14 mouse cellular contexts compared by ENCODE assay signal in the genomic region with DNA sequence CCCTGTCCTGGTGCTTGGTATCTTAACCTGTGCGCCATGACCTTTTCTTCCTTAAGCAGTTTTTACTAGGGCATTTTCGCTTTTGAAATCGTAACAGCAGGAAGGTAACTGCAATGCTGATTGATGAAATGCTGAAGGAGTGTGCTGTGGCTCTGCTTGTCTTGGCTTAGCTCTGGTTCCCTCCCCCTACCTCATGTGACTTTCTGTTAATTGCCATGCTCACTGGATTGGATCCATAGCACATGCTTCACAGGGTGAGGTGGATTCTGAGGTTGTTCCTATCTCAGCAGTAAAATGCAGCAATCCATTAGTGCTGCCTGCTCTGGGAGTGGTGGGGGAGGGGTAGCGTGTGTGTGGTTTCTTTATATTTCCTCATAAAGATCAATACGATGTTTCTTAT.
DNase-seq lines count a peak whose midpoint lies in the region; ATAC-seq and TF ChIP-seq lines count a peak whose summit lies in the region.
"Had no signal": no experiment of that assay in that cellular context is flagged by ENCODE, and none has a peak within 500 bp of the region (broad histone marks: within the 10 kb centered on the region; RNA-seq: fewer than 3 reads in every experiment).

No protein-coding gene starts in this region.

- H3K4me1 ChIP-seq in forebrain, postnatal 0 days (ENCODE audit: insufficient read depth), result no peaks in the 10 kb centered on the region
- no peaks in the 10 kb centered on the region; the same call in 1 of the 2 replicates for H3K4me1 ChIP-seq in forebrain, embryonic 12.5 days
- H3K4me1 ChIP-seq in CH12.LX (ENCODE audit: control insufficient read depth in 1 of 2, insufficient read depth in 2 of 2), result no peaks in the 10 kb centered on the region
- no peaks in the 10 kb centered on the region for H3K4me1 ChIP-seq in hindbrain, postnatal 0 days (ENCODE audit: insufficient read depth, low read length)
- H3K4me1 ChIP-seq in kidney, postnatal 0 days (replicated peaks; ENCODE audit: insufficient read depth, low read length), result no peaks in the 10 kb centered on the region; the same call in 1 of the 2 replicates
- H3K4me1 ChIP-seq: embryonic facial prominence, embryonic 13.5 days; liver, embryonic 13.5 days had no signal

- no peaks in the 10 kb centered on the region for H3K36me3 ChIP-seq in forebrain, postnatal 0 days (ENCODE audit: insufficient read depth)
- H3K36me3 ChIP-seq in forebrain, embryonic 12.5 days (replicated peaks), result no peaks in the 10 kb centered on the region
- H3K36me3 ChIP-seq in CH12.LX (replicated peaks in 1 of 2; ENCODE audit: control insufficient read depth in 1 of 2, insufficient read depth in 1 of 2, low read length in 1 of 2), result no peaks in the 10 kb centered on the region
- no peaks in the 10 kb centered on the region for H3K36me3 ChIP-seq in hindbrain, postnatal 0 days (ENCODE audit: insufficient read depth, low read length)
- no peaks in the 10 kb centered on the region for H3K36me3 ChIP-seq in kidney, postnatal 0 days (ENCODE audit: insufficient read depth, low read length)
- H3K36me3 ChIP-seq: embryonic facial prominence, embryonic 13.5 days; forebrain, embryonic 10.5 days; liver, embryonic 13.5 days had no signal

- no peak overlapping the region for H3K9ac ChIP-seq in forebrain, postnatal 0 days
- H3K9ac ChIP-seq in forebrain, embryonic 12.5 days, result no peak overlapping the region
- no peak overlapping the region for H3K9ac ChIP-seq in CH12.LX (ENCODE audit: insufficient read depth, low read depth)
- H3K9ac ChIP-seq in hindbrain, postnatal 0 days (replicated peaks; ENCODE audit: low read length), result no peak overlapping the region
- no peak overlapping the region for H3K9ac ChIP-seq in kidney, postnatal 0 days (ENCODE audit: low read depth, low read length)
- H3K9ac ChIP-seq: embryonic facial prominence, embryonic 13.5 days; liver, embryonic 13.5 days had no signal

- in situ Hi-C loops in CH12.LX (cut with MboI; ENCODE audit: low pct_ligation_motif_present, low pct_unique_long_range_greater_than_20kb, low sequenced_read_pairs), result no loop called here

- H3K79me2 ChIP-seq in CH12.LX (replicated peaks; ENCODE audit: control insufficient read depth, extremely low read depth, insufficient read depth, poor library complexity, severe bottlenecking), result no peaks in the 10 kb centered on the region

- no peak for TF ChIP-seq EP300 in CH12.LX (IDR thresholded peaks at IDR 0.05; ENCODE audit: low read length)

- no peak overlapping the region for H3K4me2 ChIP-seq in forebrain, postnatal 0 days (ENCODE audit: low read depth)
- no peak overlapping the region for H3K4me2 ChIP-seq in forebrain, embryonic 12.5 days
- no peak overlapping the region for H3K4me2 ChIP-seq in CH12.LX (ENCODE audit: insufficient read depth, low read depth, poor library complexity, severe bottlenecking)
- H3K4me2 ChIP-seq in hindbrain, postnatal 0 days (ENCODE audit: low read depth, low read length), result no peak overlapping the region
- no peak overlapping the region for H3K4me2 ChIP-seq in kidney, postnatal 0 days (ENCODE audit: low read length)
- H3K4me2 ChIP-seq: embryonic facial prominence, embryonic 13.5 days; liver, embryonic 13.5 days had no signal

- peak; percentile 55; the same call in 1 of the 2 replicates for ATAC-seq in forebrain, postnatal 0 days
- ATAC-seq in forebrain, embryonic 12.5 days (ENCODE audit: low FRiP score), result no peak
- ATAC-seq in hindbrain, postnatal 0 days, result 0 out of 2 replicates have a peak, but pooled peaks have one; percentile 51
- no peak; the same call in 1 of the 2 replicates for ATAC-seq in kidney, postnatal 0 days (replicated peaks; ENCODE audit: low FRiP score, low read depth)

- H3K27ac ChIP-seq in forebrain, postnatal 0 days (ENCODE audit: low read depth, low read length), result no peak overlapping the region
- H3K27ac ChIP-seq in forebrain, embryonic 12.5 days, result no peak overlapping the region
- no peak overlapping the region for H3K27ac ChIP-seq in CH12.LX (ENCODE audit: insufficient read depth, low read depth)
- no peak overlapping the region for H3K27ac ChIP-seq in hindbrain, postnatal 0 days
- 0 out of 2 replicates have a peak overlapping the region, but pooled peaks have one; percentile 2 for H3K27ac ChIP-seq in kidney, postnatal 0 days
- H3K27ac ChIP-seq: embryonic facial prominence, embryonic 13.5 days; forebrain, embryonic 10.5 days; gastrocnemius, adult 2 months; liver, embryonic 13.5 days had no signal

- dilution Hi-C loops in CH12.LX (cut with MboI; ENCODE audit: extremely low pct_ligation_motif_present, extremely low pct_unique_long_range_greater_than_20kb, low sequenced_read_pairs), result no loop called here

- no peaks in the 10 kb centered on the region for H3K9me3 ChIP-seq in forebrain, postnatal 0 days (ENCODE audit: low read length)
- no peaks in the 10 kb centered on the region for H3K9me3 ChIP-seq in forebrain, embryonic 12.5 days
- peaks cover 2% of the 10 kb centered on the region for H3K9me3 ChIP-seq in CH12.LX (replicated peaks; ENCODE audit: low read length)
- H3K9me3 ChIP-seq in hindbrain, postnatal 0 days (ENCODE audit: low read length), result no peaks in the 10 kb centered on the region
- no peaks in the 10 kb centered on the region for H3K9me3 ChIP-seq in kidney, postnatal 0 days (replicated peaks; ENCODE audit: low read length)
- H3K9me3 ChIP-seq: liver, embryonic 13.5 days had no signal

- TF ChIP-seq POLR2A in CH12.LX (IDR thresholded peaks at IDR 0.05; ENCODE audit: low read depth, low read length), result no peak

- WGBS in forebrain, postnatal 0 days, result 83% methylated on average over 5 of the region's 5 CpGs
- WGBS in forebrain, embryonic 12.5 days, result 88% methylated on average over 5 of the region's 5 CpGs
- WGBS in hindbrain, postnatal 0 days, result 66% methylated on average over 5 of the region's 5 CpGs
- WGBS in kidney, postnatal 0 days, result 53% methylated on average over 5 of the region's 5 CpGs

- intact Hi-C loops in gastrocnemius, postnatal 36 days (cut with DNase I), result no loop called here

- no peaks in the 10 kb centered on the region for H3K27me3 ChIP-seq in forebrain, postnatal 0 days (ENCODE audit: insufficient read depth, low read length)
- no peaks in the 10 kb centered on the region for H3K27me3 ChIP-seq in forebrain, embryonic 12.5 days
- peaks cover 21% of the 10 kb centered on the region for H3K27me3 ChIP-seq in CH12.LX (replicated peaks)
- no peaks in the 10 kb centered on the region for H3K27me3 ChIP-seq in hindbrain, postnatal 0 days (ENCODE audit: insufficient read depth, low read length)
- no peaks in the 10 kb centered on the region for H3K27me3 ChIP-seq in kidney, postnatal 0 days (ENCODE audit: insufficient read depth, low read length)
- H3K27me3 ChIP-seq: embryonic facial prominence, embryonic 13.5 days; liver, embryonic 13.5 days had no signal

- TF ChIP-seq RAD21 in CH12.LX (IDR thresholded peaks at IDR 0.05; ENCODE audit: low read depth, low read length), result no peak

- no peak for DNase-seq in forebrain, postnatal 0 days
- DNase-seq in CH12.LX (ENCODE audit: extremely low read depth), result no peak
- peak; percentile 51 for DNase-seq in hindbrain, postnatal 0 days (ENCODE audit: low spot score)
- DNase-seq in kidney, postnatal 0 days (ENCODE audit: low spot score), result peak; percentile 49
- no peak for DNase-seq in adrenal gland, postnatal 10 days
- no peak for DNase-seq in gastrocnemius, postnatal 36 days
- DNase-seq in layer of hippocampus, adult 18-20 months (ENCODE audit: low spot score in 2 of 2), result no peak
- DNase-seq: cerebellum, postnatal 25 days; gastrocnemius, adult 2 months; left cerebral cortex, postnatal 4 days; liver, embryonic 13.5 days had no signal

- no peak for TF ChIP-seq CTCF in forebrain, postnatal 0 days (IDR thresholded peaks at IDR 0.05; ENCODE audit: low read depth)
- TF ChIP-seq CTCF in CH12.LX (conservative IDR thresholded peaks at IDR 0.05 in 1 of 2, IDR thresholded peaks at IDR 0.05 in 1 of 2; ENCODE audit: low read depth in 2 of 2, low read length in 2 of 2), result no peak
- TF ChIP-seq CTCF in hindbrain, postnatal 0 days (IDR thresholded peaks at IDR 0.05; ENCODE audit: low read depth), result no peak
- no peak for TF ChIP-seq CTCF in kidney, postnatal 0 days (IDR thresholded peaks at IDR 0.05; ENCODE audit: low read depth)

- no peak overlapping the region for H3K4me3 ChIP-seq in forebrain, postnatal 0 days (ENCODE audit: low read depth, low read length)
- H3K4me3 ChIP-seq in forebrain, embryonic 12.5 days (replicated peaks), result no peak overlapping the region
- H3K4me3 ChIP-seq in CH12.LX (replicated peaks in 1 of 3; ENCODE audit: low read depth in 2 of 3, low read length in 2 of 3, poor library complexity in 1 of 3), result no peak overlapping the region
- H3K4me3 ChIP-seq in hindbrain, postnatal 0 days (ENCODE audit: low read length), result no peak overlapping the region
- no peak overlapping the region for H3K4me3 ChIP-seq in kidney, postnatal 0 days (replicated peaks; ENCODE audit: low read depth, low read length)
- H3K4me3 ChIP-seq: embryonic facial prominence, embryonic 13.5 days; forebrain, embryonic 10.5 days; gastrocnemius, adult 2 months; liver, embryonic 13.5 days had no signal

TF ChIP-seq in CH12.LX, 34 proteins besides CTCF, POLR2A, EP300 and RAD21:
- no peak for TF ChIP-seq PAX5 (IDR thresholded peaks at IDR 0.05; ENCODE audit: low read length)
- TF ChIP-seq MEF2A (IDR thresholded peaks at IDR 0.05; ENCODE audit: borderline replicate concordance, low read depth, low read length), result no peak
- TF ChIP-seq TCF12 (IDR thresholded peaks at IDR 0.05; ENCODE audit: low read depth, low read length), result no peak
- TF ChIP-seq CHD2 (IDR thresholded peaks at IDR 0.05; ENCODE audit: low read length), result 0 out of 2 replicates have a peak, but pooled peaks have one; percentile 23
- TF ChIP-seq MAX (IDR thresholded peaks at IDR 0.05; ENCODE audit: low read length), result no peak

Comparison
In these comparisons a context has a peak if more than half of its experiments do, and no peak if none do; other contexts are left out.
1. ATAC-seq: peak in forebrain, postnatal 0 days (single experiment) and hindbrain, postnatal 0 days (single experiment); none in forebrain, embryonic 12.5 days (single experiment) and kidney, postnatal 0 days (single experiment).
2. DNase-seq: peak in hindbrain, postnatal 0 days (single experiment) and kidney, postnatal 0 days (single experiment); none in forebrain, postnatal 0 days (single experiment), CH12.LX (single experiment), adrenal gland, postnatal 10 days (single experiment), gastrocnemius, postnatal 36 days (0 of 2) and layer of hippocampus, adult 18-20 months (0 of 2).